Mouse (Mus musculus): Measurements from ENCODE around the gene Grn. TPM values are rescaled to one million over a fixed set of nuclear protein-coding genes. Genes with fewer than 3 reads are reported as not detected.

The Grn gene
- polyA plus RNA-seq, 1 experiment from 2014 or later = 220 TPM

- no peak for ATAC-seq (ENCODE audit: extremely low read depth, insufficient number of reproducible peaks, low FRiP score, low TSS enrichment)
Observed at GRCm38 (mm10) chr11:102465713-102466436, 35.8 kb downstream of the Grn start.

GRCm38 (mm10) chr11:102467041-102467631 is 37.0 kb downstream of the Grn start:
- Histone ChIP-seq H3K4me1 (peaks cover 55% of the 10 kb centered on the region), H3K9me3 (no peaks in the 10 kb centered on the region), H3K4me2 (peak overlapping the region; percentile 85), H3K4me3 (peak overlapping the region; percentile 55), H3K27me3 (replicated peaks) (peaks cover 20% of the 10 kb centered on the region), H3K27ac (replicated peaks) (peak overlapping the region; percentile 69), H3K9ac (peak overlapping the region; percentile 79), H3K36me3 (no peaks in the 10 kb centered on the region)
- WGBS = under 1% methylated on average over 37 of the region's 37 CpGs
- peak; percentile 94 for ATAC-seq (ENCODE audit: extremely low read depth, insufficient number of reproducible peaks, low FRiP score, low TSS enrichment)

More at GRCm38 (mm10) chr11:102465713-102466436, 35.8 kb downstream of the Grn start:
- Histone ChIP-seq H3K4me1 (peaks cover 50% of the 10 kb centered on the region), H3K9ac (peak overlapping the region; percentile 58; the same call in 1 of the 2 replicates), H3K4me3 (peak overlapping the region; percentile 6; the same call in 1 of the 2 replicates), H3K27me3 (replicated peaks) (peaks cover 20% of the 10 kb centered on the region), H3K4me2 (peak overlapping the region; percentile 85), H3K9me3 (no peaks in the 10 kb centered on the region), H3K36me3 (no peaks in the 10 kb centered on the region), H3K27ac (replicated peaks) (peak overlapping the region; percentile 69; the same call in 1 of the 2 replicates)
- WGBS = 23% methylated on average over 26 of the region's 26 CpGs

GRCm38 (mm10) chr11:102469648-102470357 is 39.7 kb downstream of the Grn start, which contains the start of gene Itga2b:
Gene Itga2b, minus strand, starts transcription at chr11:102470122.
- Histone ChIP-seq H3K9ac (peak within 1 kb of the TSS; percentile 19; the same call in 1 of the 2 replicates), H3K4me2 (peak within 1 kb of the TSS; percentile 85), H3K4me1 (peaks cover 55% of the 10 kb centered on the region), H3K36me3 (peaks cover 13% of the 10 kb centered on the region), H3K27me3 (replicated peaks) (peaks cover 12% of the 10 kb centered on the region), H3K9me3 (no peaks in the 10 kb centered on the region), H3K4me3 (peak within 1 kb of the TSS; percentile 16; the same call in 1 of the 2 replicates), H3K27ac (replicated peaks) (peak within 1 kb of the TSS; percentile 24; the same call in 1 of the 2 replicates)
- 32% methylated on average over 11 of the region's 11 CpGs for WGBS
- ATAC-seq (ENCODE audit: extremely low read depth, insufficient number of reproducible peaks, low FRiP score, low TSS enrichment) = no peak

- Histone ChIP-seq H3K4me2 (no peak overlapping the region), H3K9ac (no peak overlapping the region), H3K4me3 (no peak overlapping the region), H3K9me3 (no peaks in the 10 kb centered on the region), H3K27ac (replicated peaks) (no peak overlapping the region), H3K27me3 (replicated peaks) (no peaks in the 10 kb centered on the region), H3K36me3 (peaks cover 53% of the 10 kb centered on the region), H3K4me1 (peaks cover 11% of the 10 kb centered on the region)
- WGBS = 89% methylated on average over 3 of the region's 3 CpGs
- no peak for ATAC-seq (ENCODE audit: extremely low read depth, insufficient number of reproducible peaks, low FRiP score, low TSS enrichment)
Observed at GRCm38 (mm10) chr11:102475027-102475426, 44.9 kb downstream of the Grn start.

GRCm38 (mm10) chr11:102478671-102479070 is 48.6 kb downstream of the Grn start:
- Histone ChIP-seq H3K4me2 (no peak overlapping the region), H3K4me3 (no peak overlapping the region), H3K36me3 (peaks cover 84% of the 10 kb centered on the region), H3K27me3 (replicated peaks) (no peaks in the 10 kb centered on the region), H3K27ac (replicated peaks) (no peak overlapping the region), H3K9ac (no peak overlapping the region), H3K4me1 (no peaks in the 10 kb centered on the region), H3K9me3 (no peaks in the 10 kb centered on the region)
- no peak for ATAC-seq (ENCODE audit: extremely low read depth, insufficient number of reproducible peaks, low FRiP score, low TSS enrichment)
- WGBS = 84% methylated on average over 3 of the region's 3 CpGs

DNA sequence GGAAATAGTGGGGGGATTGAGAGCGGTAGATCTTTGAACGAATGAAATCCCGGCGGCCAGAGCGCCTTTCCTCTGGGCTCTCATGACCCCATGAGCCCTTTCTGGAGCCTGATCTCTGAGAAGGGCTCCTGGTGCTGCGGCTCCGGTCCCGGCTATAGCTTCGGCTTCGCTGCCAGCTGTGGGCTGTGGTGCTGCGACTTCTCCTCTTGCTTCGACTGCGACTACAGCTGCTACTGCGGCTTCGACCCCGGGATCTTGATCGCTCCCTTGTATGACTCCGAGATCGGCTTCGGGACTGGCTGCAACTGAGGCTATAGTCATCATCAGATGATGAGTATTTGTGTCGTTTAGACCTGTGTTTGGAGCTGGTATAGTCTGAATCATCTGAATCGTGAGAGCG is 49.5 kb downstream of the Grn start:
- ATAC-seq (ENCODE audit: extremely low read depth, insufficient number of reproducible peaks, low FRiP score, low TSS enrichment) = no peak

DNA sequence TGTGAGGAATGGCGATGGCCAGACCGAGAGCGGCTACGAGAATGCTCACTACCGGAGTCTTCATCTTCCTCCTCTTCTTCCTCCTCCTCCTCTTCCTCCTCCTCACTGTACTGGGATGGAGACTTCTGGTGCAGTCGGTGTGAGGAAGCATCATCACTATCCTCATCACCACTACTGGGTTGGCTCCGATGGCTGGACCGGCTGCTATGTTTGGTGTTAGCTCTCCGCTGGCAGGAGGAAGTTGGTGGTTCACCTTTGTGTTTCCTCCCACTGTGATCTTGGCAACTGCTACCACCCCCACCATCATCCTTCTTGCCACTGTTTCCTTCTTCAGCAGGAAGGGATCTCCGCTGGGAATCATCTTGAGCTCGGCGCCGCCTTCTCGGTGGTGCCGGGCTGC is 50.0 kb downstream of the Grn start:
- Histone ChIP-seq H3K9ac (no peak overlapping the region), H3K9me3 (no peaks in the 10 kb centered on the region), H3K27me3 (replicated peaks) (no peaks in the 10 kb centered on the region), H3K4me1 (no peaks in the 10 kb centered on the region), H3K36me3 (peaks cover 82% of the 10 kb centered on the region), H3K4me2 (no peak overlapping the region), H3K4me3 (no peak overlapping the region), H3K27ac (replicated peaks) (no peak overlapping the region)
- 95% methylated on average over 15 of the region's 15 CpGs for WGBS
- no peak for ATAC-seq (ENCODE audit: extremely low read depth, insufficient number of reproducible peaks, low FRiP score, low TSS enrichment)

More for the DNA sequence above, 49.5 kb downstream of the Grn start:
- no peak overlapping the region for H3K27ac ChIP-seq (replicated peaks)
- peaks cover 83% of the 10 kb centered on the region for H3K36me3 ChIP-seq
- H3K4me2 ChIP-seq = no peak overlapping the region
- no peak overlapping the region for H3K9ac ChIP-seq
- H3K9me3 ChIP-seq = no peaks in the 10 kb centered on the region
- no peak overlapping the region for H3K4me3 ChIP-seq
- no peaks in the 10 kb centered on the region for H3K27me3 ChIP-seq (replicated peaks)
- no peaks in the 10 kb centered on the region for H3K4me1 ChIP-seq
- WGBS = 94% methylated on average over 23 of the region's 23 CpGs

GRCm38 (mm10) chr11:102480897-102481296 is 50.8 kb downstream of the Grn start:
- 85% methylated on average over 4 of the region's 4 CpGs for WGBS
- ATAC-seq (ENCODE audit: extremely low read depth, insufficient number of reproducible peaks, low FRiP score, low TSS enrichment) = no peak
- no peaks in the 10 kb centered on the region for H3K9me3 ChIP-seq
- no peak overlapping the region for H3K9ac ChIP-seq
- no peaks in the 10 kb centered on the region for H3K4me1 ChIP-seq
- no peak overlapping the region for H3K4me2 ChIP-seq
- no peak overlapping the region for H3K27ac ChIP-seq (replicated peaks)
- no peaks in the 10 kb centered on the region for H3K27me3 ChIP-seq (replicated peaks)
- no peak overlapping the region for H3K4me3 ChIP-seq
- H3K36me3 ChIP-seq = peaks cover 84% of the 10 kb centered on the region

DNA sequence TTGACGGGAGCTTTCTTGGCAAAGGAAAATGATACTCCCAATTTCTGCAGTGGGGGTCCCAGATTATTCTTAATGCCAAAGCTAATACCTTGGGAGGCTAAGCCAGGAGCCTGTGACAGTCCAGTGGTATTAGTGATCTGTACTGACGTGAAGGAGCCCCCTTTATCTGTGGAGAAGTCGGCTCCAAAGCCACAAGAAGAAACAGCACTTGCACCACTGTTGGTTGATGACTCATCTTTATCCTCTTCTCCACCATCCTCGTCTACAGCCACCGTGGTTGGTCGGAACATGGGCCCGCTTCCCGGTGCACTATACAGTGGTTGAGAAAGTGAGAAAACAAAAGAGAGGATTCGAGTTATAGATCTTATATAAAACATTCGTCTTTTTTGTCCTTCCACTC is 51.7 kb downstream of the Grn start:
- H3K4me2 ChIP-seq = no peak overlapping the region
- H3K27me3 ChIP-seq (replicated peaks) = no peaks in the 10 kb centered on the region
- no peaks in the 10 kb centered on the region for H3K9me3 ChIP-seq
- H3K4me1 ChIP-seq = no peaks in the 10 kb centered on the region
- no peak overlapping the region for H3K27ac ChIP-seq (replicated peaks)
- 89% methylated on average over 10 of the region's 10 CpGs for WGBS
- ATAC-seq (ENCODE audit: extremely low read depth, insufficient number of reproducible peaks, low FRiP score, low TSS enrichment) = no peak
- no peak overlapping the region for H3K9ac ChIP-seq
- H3K4me3 ChIP-seq = no peak overlapping the region
- peaks cover 92% of the 10 kb centered on the region for H3K36me3 ChIP-seq
